Mouse (Mus musculus) lung, postnatal 0 days (tissue): ENCODE data around the gene Polr1a.

Experiments
- CTCF ChIP-seq: IDR thresholded peaks from 2 replicates; pipeline ENCODE4 v1.5.1; 2016; ENCODE audit warnings: antibody characterized with exemption, mild to moderate bottlenecking
- EP300 ChIP-seq: IDR thresholded peaks from 2 replicates; pipeline ENCODE4 v1.6.1; 2016; ENCODE audit warnings: antibody characterized with exemption, mild to moderate bottlenecking, control low read depth

DNA sequence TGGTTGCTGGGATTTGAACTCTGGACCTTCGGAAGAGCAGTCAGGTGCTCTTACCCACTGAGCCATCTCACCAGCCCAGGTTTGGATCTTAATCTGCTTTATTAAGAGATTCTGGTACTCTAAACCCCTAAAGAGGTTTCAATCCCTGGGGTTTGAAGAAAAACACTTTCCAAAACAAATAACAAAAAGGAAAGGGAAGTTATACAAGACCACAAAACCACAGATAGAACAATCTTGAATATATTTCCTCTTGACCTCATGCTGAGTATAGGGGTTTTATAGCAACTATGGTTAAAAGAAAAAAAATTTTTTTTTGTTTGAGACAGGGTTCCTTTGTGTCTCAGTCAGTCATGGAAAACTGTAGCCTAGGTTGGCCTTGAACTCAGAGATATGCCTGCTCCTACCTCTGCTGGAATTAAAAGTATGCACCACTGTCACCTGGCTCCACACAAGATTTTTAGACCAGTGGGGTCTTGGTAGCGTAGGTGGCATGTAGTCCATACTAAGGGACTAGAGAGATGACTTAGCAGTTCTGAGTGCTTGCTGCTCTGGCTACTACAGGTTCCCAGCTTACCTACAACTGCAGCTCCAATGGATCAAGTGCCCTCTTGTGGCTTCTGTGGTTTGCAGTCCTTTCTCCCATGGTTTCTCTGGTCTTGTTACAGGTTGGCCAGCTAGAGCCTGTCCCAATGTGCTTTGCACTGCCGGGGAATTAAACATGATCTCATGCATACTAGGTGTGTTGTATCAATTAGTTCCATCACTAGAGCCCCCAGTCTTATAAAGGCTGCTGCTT lies 30.7 kb upstream of the Polr1a start:
- TF ChIP-seq CTCF (no peak), EP300 (no peak)
